Mouse (Mus musculus) MEL (cell line): Measurements from ENCODE around the gene Dctn5. TPM values are rescaled to one million over a fixed set of nuclear protein-coding genes. Genes with fewer than 3 reads are reported as not detected.

Experiments
- DNase-seq: peaks from one replicate; pipeline ENCODE4 v3.0.0; 2011; ENCODE audit warnings: low read depth, low spot score
- H3K27ac ChIP-seq: 2 replicates; pipeline ENCODE4 v1.5.1; 2012; ENCODE audit warnings: low read depth, mild to moderate bottlenecking, control low read depth, low read length, moderate library complexity; ENCODE audit not compliant: control insufficient read depth
- H3K27me3 ChIP-seq, 2 experiments: fragments of 150-350 bp in 1 of 2; sonication (generic) in 1 of 2; 2 replicates each; pipeline ENCODE4 v1.6.1; 2012; ENCODE audit warnings: low read length in 2 of 2, mild to moderate bottlenecking in 2 of 2, improper control_type of control experiment in 1 of 2, moderate library complexity in 1 of 2; ENCODE audit not compliant: insufficient read depth in 2 of 2, control insufficient read depth in 1 of 2
- H3K36me3 ChIP-seq, 2 experiments: 2 replicates each; pipeline ENCODE4 v1.6.1; 2012 to 2014; ENCODE audit warnings: low read length in 2 of 2, improper control_type of control experiment in 1 of 2, inconsistent platforms in 1 of 2, mild to moderate bottlenecking in 1 of 2; ENCODE audit not compliant: insufficient read depth in 2 of 2, control insufficient read depth in 1 of 2
- H3K4me1 ChIP-seq, 2 experiments: fragments of 150-350 bp in 1 of 2; sonication (generic) in 1 of 2; 2 replicates each; pipeline ENCODE4 v1.6.1; 2012; ENCODE audit warnings: low read length in 2 of 2, improper control_type of control experiment in 1 of 2, mild to moderate bottlenecking in 1 of 2; ENCODE audit not compliant: insufficient read depth in 2 of 2, control insufficient read depth in 1 of 2
- H3K4me3 ChIP-seq, 2 experiments: fragments of 150-350 bp in 1 of 2; sonication (generic) in 1 of 2; 2 replicates each; pipeline ENCODE4 v1.5.1; 2012; ENCODE audit warnings: low read depth in 2 of 2, low read length in 2 of 2, mild to moderate bottlenecking in 2 of 2, moderate library complexity in 2 of 2, control low read depth in 1 of 2, improper control_type of control experiment in 1 of 2; ENCODE audit not compliant: control insufficient read depth in 1 of 2, insufficient read depth in 1 of 2
- H3K79me2 ChIP-seq: 2 replicates; pipeline ENCODE4 v1.6.1; 2012; ENCODE audit warnings: mild to moderate bottlenecking, low read length, moderate library complexity; ENCODE audit not compliant: control insufficient read depth, poor library complexity, insufficient read depth
- H3K9ac ChIP-seq: 2 replicates; pipeline ENCODE4 v1.6.1; 2012; ENCODE audit warnings: low read depth, mild to moderate bottlenecking, control low read depth, low read length, moderate library complexity; ENCODE audit not compliant: control insufficient read depth, poor library complexity, severe bottlenecking
- H3K9me3 ChIP-seq: fragments of 150-350 bp; sonication (generic); replicated peaks from 2 replicates; pipeline ENCODE4 v1.6.1; 2012; ENCODE audit warnings: mild to moderate bottlenecking, low read length, improper control_type of control experiment, moderate library complexity; ENCODE audit not compliant: insufficient read depth
- BHLHE40 ChIP-seq: IDR thresholded peaks from 2 replicates; pipeline ENCODE4 v1.6.1; 2012; ENCODE audit warnings: low read depth, mild to moderate bottlenecking, inconsistent platforms, low read length, improper control_type of control experiment, borderline replicate concordance
- CHD1 ChIP-seq: IDR thresholded peaks from 2 replicates; pipeline ENCODE4 v1.6.1; 2012; ENCODE audit warnings: low read depth, mild to moderate bottlenecking, inconsistent platforms, low read length, improper control_type of control experiment
- CHD2 ChIP-seq: IDR thresholded peaks from 2 replicates; pipeline ENCODE4 v1.6.1; 2011; ENCODE audit warnings: low read length, improper control_type of control experiment
- ELF1 ChIP-seq: IDR thresholded peaks from 2 replicates; pipeline ENCODE4 v1.6.1; 2014; ENCODE audit warnings: low read depth, mild to moderate bottlenecking, inconsistent platforms, low read length, improper control_type of control experiment, moderate library complexity
- EP300 ChIP-seq, 2 experiments: IDR thresholded peaks; 2 replicates each; pipeline ENCODE4 v1.6.1; 2011; ENCODE audit warnings: improper control_type of control experiment in 2 of 2, low read length in 2 of 2, low read depth in 1 of 2, mild to moderate bottlenecking in 1 of 2
- HCFC1 ChIP-seq: IDR thresholded peaks from 2 replicates; pipeline ENCODE4 v1.6.1; 2012; ENCODE audit warnings: low read depth, mild to moderate bottlenecking, inconsistent platforms, low read length, improper control_type of control experiment, moderate library complexity
- JUND ChIP-seq: IDR thresholded peaks from 2 replicates; pipeline ENCODE4 v1.6.1; 2011; ENCODE audit warnings: low read depth, mild to moderate bottlenecking, improper control_type of control experiment, low read length
- KAT2A ChIP-seq: conservative IDR thresholded peaks from 2 replicates; pipeline ENCODE4 v1.6.1; 2012; ENCODE audit warnings: low read depth, low read length, improper control_type of control experiment, inconsistent platforms
- MAFK ChIP-seq: IDR thresholded peaks from 2 replicates; pipeline ENCODE4 v1.6.1; 2011; ENCODE audit warnings: low read depth, mild to moderate bottlenecking, low read length, improper control_type of control experiment, borderline replicate concordance
- MAX ChIP-seq: IDR thresholded peaks from 2 replicates; pipeline ENCODE4 v1.6.1; 2011; ENCODE audit warnings: low read length, improper control_type of control experiment
- MEF2A ChIP-seq: IDR thresholded peaks from 2 replicates; pipeline ENCODE4 v1.6.1; 2014; ENCODE audit warnings: low read depth, mild to moderate bottlenecking, inconsistent platforms, low read length, improper control_type of control experiment; ENCODE audit not compliant: poor library complexity, insufficient replicate concordance, severe bottlenecking; ENCODE audit errors: extremely low read depth
- MXI1 ChIP-seq: IDR thresholded peaks from 2 replicates; pipeline ENCODE4 v1.6.1; 2011; ENCODE audit warnings: mild to moderate bottlenecking, low read depth, low read length, improper control_type of control experiment
- MYB ChIP-seq: IDR thresholded peaks from 2 replicates; pipeline ENCODE4 v1.6.1; 2011; ENCODE audit warnings: mild to moderate bottlenecking, low read depth, low read length, improper control_type of control experiment
- NELFE ChIP-seq: IDR thresholded peaks from 2 replicates; pipeline ENCODE4 v1.6.1; 2011; ENCODE audit warnings: low read depth, low read length, improper control_type of control experiment
- POLR2A ChIP-seq, 2 experiments: IDR thresholded peaks; 2 replicates each; pipeline ENCODE4 v1.6.1; 2011 to 2012; ENCODE audit warnings: low read length in 2 of 2, mild to moderate bottlenecking in 2 of 2, control low read depth in 1 of 2, improper control_type of control experiment in 1 of 2, low read depth in 1 of 2, moderate library complexity in 1 of 2; ENCODE audit not compliant: control insufficient read depth in 1 of 2, insufficient read depth in 1 of 2, poor library complexity in 1 of 2
- POLR2AphosphoS2 ChIP-seq: IDR thresholded peaks from 2 replicates; pipeline ENCODE4 v1.6.1; 2011; ENCODE audit warnings: low read length, improper control_type of control experiment
- POLR2AphosphoS5 ChIP-seq: IDR thresholded peaks from 2 replicates; pipeline ENCODE4 v1.6.1; 2012; ENCODE audit warnings: low read depth, borderline replicate concordance, mild to moderate bottlenecking, inconsistent platforms, low read length, moderate library complexity, mixed read lengths
- RAD21 ChIP-seq: IDR thresholded peaks from 2 replicates; pipeline ENCODE4 v1.6.1; 2011; ENCODE audit warnings: mild to moderate bottlenecking, low read depth, low read length, improper control_type of control experiment
- RCOR1 ChIP-seq: IDR thresholded peaks from 2 replicates; pipeline ENCODE4 v1.6.1; 2012; ENCODE audit warnings: low read depth, mild to moderate bottlenecking, inconsistent platforms, low read length, improper control_type of control experiment
- SIN3A ChIP-seq: IDR thresholded peaks from 2 replicates; pipeline ENCODE4 v1.6.1; 2012; ENCODE audit warnings: low read length, improper control_type of control experiment, inconsistent platforms
- SMC3 ChIP-seq: IDR thresholded peaks from 2 replicates; pipeline ENCODE4 v1.6.1; 2011; ENCODE audit warnings: low read depth, low read length, improper control_type of control experiment
- TCF12 ChIP-seq: IDR thresholded peaks from 2 replicates; pipeline ENCODE4 v1.6.1; 2014; ENCODE audit warnings: low read depth, mild to moderate bottlenecking, inconsistent platforms, low read length, improper control_type of control experiment, moderate library complexity
- UBTF ChIP-seq: IDR thresholded peaks from 2 replicates; pipeline ENCODE4 v1.6.1; 2012; ENCODE audit warnings: low read depth, mild to moderate bottlenecking, inconsistent platforms, low read length, improper control_type of control experiment, moderate library complexity, borderline replicate concordance; ENCODE audit not compliant: insufficient read depth
- USF1 ChIP-seq: IDR thresholded peaks from 2 replicates; pipeline ENCODE4 v1.6.1; 2014; ENCODE audit warnings: low read depth, mild to moderate bottlenecking, inconsistent platforms, low read length, improper control_type of control experiment, moderate library complexity
- USF2 ChIP-seq, 2 experiments: IDR thresholded peaks; 2 replicates each; pipeline ENCODE4 v1.6.1; 2011 to 2012; ENCODE audit warnings: improper control_type of control experiment in 2 of 2, low read length in 2 of 2, borderline replicate concordance in 1 of 2, inconsistent platforms in 1 of 2, low read depth in 1 of 2, mild to moderate bottlenecking in 1 of 2; ENCODE audit not compliant: insufficient read depth in 1 of 2
- ZC3H11A ChIP-seq: IDR thresholded peaks from 2 replicates; pipeline ENCODE4 v1.6.1; 2012; ENCODE audit warnings: low read depth, mild to moderate bottlenecking, inconsistent platforms, low read length, improper control_type of control experiment
- ZNF384 ChIP-seq: IDR thresholded peaks from 2 replicates; pipeline ENCODE4 v1.6.1; 2012; ENCODE audit warnings: low read depth, mild to moderate bottlenecking, inconsistent platforms, low read length, improper control_type of control experiment
- polyA plus RNA-seq, 2 experiments: library from polyadenylated mRNA; stranded (reverse) in 1 of 2; unstranded in 1 of 2; fragments of >175 nt in 1 of 2; fragments of >200 nt in 1 of 2; gene quantifications; 2 replicates each; pipeline versions ENCODE4 v1.2.1 to v1.2.4; 2012; ENCODE audit warnings: low replicate concordance in 2 of 2, low read depth in 1 of 2; ENCODE audit not compliant: insufficient read length in 2 of 2, insufficient read depth in 1 of 2, missing spikeins in 1 of 2
- total RNA-seq: library from RNA; depleted of rRNA; stranded (reverse); fragments of 300-350 nt; gene quantifications from 2 replicates; pipeline ENCODE4 v1.2.3, GENCODE M21; 2012

Gene Dctn5
- total and polyA plus RNA-seq, 3 experiments = 54.2 to 203 (median 71.3) TPM

DNA sequence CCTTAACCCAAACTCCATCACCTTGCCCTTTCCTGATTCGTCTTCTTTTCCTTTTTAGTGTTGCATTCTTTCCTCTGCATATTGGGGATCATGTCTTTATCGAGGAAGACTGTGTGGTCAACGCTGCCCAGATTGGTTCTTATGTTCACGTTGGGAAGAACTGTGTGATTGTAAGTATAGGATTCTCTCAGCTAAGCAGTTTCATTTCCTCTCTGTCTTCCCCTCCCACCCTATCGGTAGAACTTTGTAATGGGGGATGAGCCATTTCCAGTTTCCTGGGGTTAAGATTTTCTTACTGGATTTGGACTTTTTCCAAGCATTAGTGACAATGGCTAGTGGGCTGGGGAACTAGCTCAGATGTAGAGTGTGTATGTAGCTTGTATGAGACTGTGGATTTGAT, 5.3 kb downstream of the Dctn5 start:
- Histone ChIP-seq H3K9ac (no peak overlapping the region), H3K4me1 (peaks cover 0 to 4% of the 10 kb centered on the region in 2 experiments; a peak in 1 of 4 replicates), H3K27ac (no peak overlapping the region), H3K27me3 (no peaks in the 10 kb centered on the region), H3K36me3 (peaks cover 5 to 14% of the 10 kb centered on the region in 2 experiments), H3K9me3 (no peaks in the 10 kb centered on the region), H3K79me2 (peaks cover 2% of the 10 kb centered on the region), H3K4me3 (no peak overlapping the region)
- no peak for DNase-seq
- TF ChIP-seq MEF2A (no peak), UBTF (no peak), ELF1 (no peak), ZC3H11A (no peak), MAX (no peak), ZNF384 (no peak), RCOR1 (no peak), HCFC1 (no peak), POLR2AphosphoS5 (no peak), NELFE (no peak), USF2 (IDR thresholded peaks at IDR 0.05; ENCODE audit: borderline replicate concordance in 1 of 2, insufficient read depth in 1 of 2, low read depth in 1 of 2, low read length in 2 of 2) (no peak), MAFK (no peak)

DNA sequence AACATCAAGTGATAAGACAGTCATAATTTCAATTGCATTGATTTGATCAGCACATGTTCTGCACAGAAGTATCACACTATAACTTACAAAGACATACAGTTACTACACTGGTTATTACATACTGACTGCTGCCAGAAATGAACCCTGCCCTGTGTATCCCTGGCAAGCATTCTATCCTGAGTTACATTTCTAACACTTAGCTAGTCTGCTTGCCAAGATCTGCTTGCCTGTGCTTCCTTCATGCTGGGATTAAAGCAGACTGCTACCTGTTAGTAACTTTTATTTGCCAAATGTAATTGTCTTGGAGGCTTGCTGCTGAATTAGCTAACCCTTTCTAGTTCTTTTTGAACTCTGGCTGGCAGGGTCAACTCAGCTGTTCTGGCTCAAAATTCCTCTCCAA, 8.2 kb downstream of the Dctn5 start:
- H3K27me3 ChIP-seq = no peaks in the 10 kb centered on the region
- no peaks in the 10 kb centered on the region for H3K9me3 ChIP-seq
- H3K27ac ChIP-seq = no peak overlapping the region
- H3K36me3 ChIP-seq = peaks cover 0 to 17% of the 10 kb centered on the region in 2 experiments; a peak in 2 of 4 replicates
- no peaks in the 10 kb centered on the region for H3K4me1 ChIP-seq
- no peaks in the 10 kb centered on the region for H3K79me2 ChIP-seq
- no peak overlapping the region for H3K9ac ChIP-seq
- H3K4me3 ChIP-seq = no peak overlapping the region
- no peak for TF ChIP-seq KAT2A
- no peak for TF ChIP-seq ELF1
- TF ChIP-seq HCFC1 = no peak
- no peak for DNase-seq

DNA sequence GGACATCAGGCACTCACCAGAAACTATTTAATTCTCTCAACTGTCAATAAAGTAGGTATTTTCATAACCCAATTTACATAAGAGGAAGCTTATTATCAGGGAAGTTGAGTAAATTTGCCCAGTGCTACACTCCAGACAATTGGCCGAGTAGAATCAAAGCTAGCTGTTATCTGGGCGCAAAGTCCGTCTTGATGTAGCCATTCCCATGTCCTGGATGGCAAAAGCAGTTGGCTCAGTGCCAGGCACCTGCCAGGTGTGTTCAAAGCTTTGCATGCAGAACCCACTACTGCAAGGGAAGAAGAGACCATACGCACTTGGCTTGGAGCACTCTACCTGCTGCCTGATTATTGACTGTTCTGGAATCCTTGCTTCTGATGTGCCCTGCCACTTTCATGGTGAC, 19.6 kb downstream of the Dctn5 start:
- H3K9ac ChIP-seq = no peak overlapping the region
- H3K36me3 ChIP-seq = peaks cover 1 to 4% of the 10 kb centered on the region in 2 experiments; a peak in 3 of 4 replicates
- H3K79me2 ChIP-seq = no peaks in the 10 kb centered on the region; the same call in 1 of the 2 replicates
- no peaks in the 10 kb centered on the region for H3K9me3 ChIP-seq
- H3K27ac ChIP-seq = no peak overlapping the region
- H3K4me1 ChIP-seq = peaks cover under 1 to 4% of the 10 kb centered on the region in 2 experiments
- H3K27me3 ChIP-seq = no peaks in the 10 kb centered on the region
- no peak overlapping the region for H3K4me3 ChIP-seq
- no peak for DNase-seq
- TF ChIP-seq CHD1 = no peak
- TF ChIP-seq MAX = no peak
- TF ChIP-seq BHLHE40 = no peak
- no peak for TF ChIP-seq ZNF384
- TF ChIP-seq POLR2A (IDR thresholded peaks at IDR 0.05; ENCODE audit: control insufficient read depth in 1 of 2, insufficient read depth in 1 of 2, low read depth in 1 of 2, low read length in 2 of 2, poor library complexity in 1 of 2) = no peak
- no peak for TF ChIP-seq EP300 (IDR thresholded peaks at IDR 0.05; ENCODE audit: low read depth in 1 of 2, low read length in 2 of 2)
- no peak for TF ChIP-seq MYB
- TF ChIP-seq CHD2 = no peak
- TF ChIP-seq MXI1 = no peak
- no peak for TF ChIP-seq KAT2A
- no peak for TF ChIP-seq TCF12
- no peak for TF ChIP-seq SIN3A
- TF ChIP-seq SMC3 = no peak
- no peak for TF ChIP-seq JUND
- TF ChIP-seq POLR2AphosphoS2 = no peak
- no peak for TF ChIP-seq RAD21
- no peak for TF ChIP-seq USF1
